Mouse (Mus musculus) CH12.LX (cell line): ENCODE results near the gene Aff1. TPM values are rescaled to one million over a fixed set of nuclear protein-coding genes. Genes with fewer than 3 reads are reported as not detected.

Source experiments
- DNase-seq: peaks from one replicate; pipeline ENCODE4 v3.0.0-alpha.2; 2013; ENCODE audit errors: extremely low read depth
- H3K27ac ChIP-seq: 2 replicates; pipeline ENCODE4 v1.5.1; 2012; ENCODE audit warnings: low read depth, mild to moderate bottlenecking, control low read depth, moderate library complexity; ENCODE audit not compliant: insufficient read depth
- H3K27me3 ChIP-seq: replicated peaks from 2 replicates; pipeline ENCODE3; 2012; ENCODE audit warnings: inconsistent platforms
- H3K36me3 ChIP-seq, 2 experiments: replicated peaks in 1 of 2; 2 replicates each; pipeline versions ENCODE3 to v1.6.1; 2012; ENCODE audit warnings: inconsistent platforms in 1 of 2, low read length in 1 of 2, mild to moderate bottlenecking in 1 of 2, mixed read lengths in 1 of 2, moderate library complexity in 1 of 2; ENCODE audit not compliant: control insufficient read depth in 1 of 2, insufficient read depth in 1 of 2
- H3K4me1 ChIP-seq, 2 experiments: 2 replicates each; pipeline ENCODE4 v1.6.1; 2012; ENCODE audit warnings: inconsistent platforms in 1 of 2, moderate library complexity in 1 of 2; ENCODE audit not compliant: insufficient read depth in 2 of 2, control insufficient read depth in 1 of 2
- H3K4me2 ChIP-seq: 2 replicates; pipeline ENCODE4 v1.6.1; 2012; ENCODE audit warnings: low read depth, mild to moderate bottlenecking, control low read depth; ENCODE audit not compliant: poor library complexity, insufficient read depth, severe bottlenecking
- H3K4me3 ChIP-seq, 3 experiments: fragments of 150-350 bp in 1 of 3; sonication (generic) in 1 of 3; replicated peaks in 1 of 3; 2 replicates each; pipeline versions ENCODE3 to v1.5.1; 2011 to 2012; ENCODE audit warnings: low read depth in 2 of 3, low read length in 2 of 3, mild to moderate bottlenecking in 2 of 3, moderate library complexity in 2 of 3, control low read depth in 1 of 3, improper control_type of control experiment in 1 of 3, inconsistent platforms in 1 of 3, mixed read lengths in 1 of 3; ENCODE audit not compliant: poor library complexity in 1 of 3
- H3K79me2 ChIP-seq: replicated peaks from 2 replicates; pipeline ENCODE4 v1.6.1; 2012; ENCODE audit warnings: mild to moderate bottlenecking, moderate library complexity; ENCODE audit not compliant: control insufficient read depth, poor library complexity, insufficient read depth, severe bottlenecking; ENCODE audit errors: extremely low read depth
- H3K9ac ChIP-seq: 2 replicates; pipeline ENCODE4 v1.6.1; 2012; ENCODE audit warnings: low read depth, mild to moderate bottlenecking, control low read depth, moderate library complexity; ENCODE audit not compliant: insufficient read depth
- H3K9me3 ChIP-seq: replicated peaks from 2 replicates; pipeline ENCODE3; 2012; ENCODE audit warnings: low read length, inconsistent platforms, mixed read lengths
- BHLHE40 ChIP-seq: IDR thresholded peaks from 2 replicates; pipeline ENCODE4 v1.6.1; 2011; ENCODE audit warnings: mild to moderate bottlenecking, low read depth, low read length, improper control_type of control experiment
- CHD2 ChIP-seq: IDR thresholded peaks from 2 replicates; pipeline ENCODE4 v1.6.1; 2011; ENCODE audit warnings: low read length, improper control_type of control experiment
- CTCF ChIP-seq, 2 experiments: IDR thresholded peaks in 1 of 2; conservative IDR thresholded peaks in 1 of 2; 2 replicates each; pipeline ENCODE4 v1.5.1; 2011 to 2012; ENCODE audit warnings: low read depth in 2 of 2, low read length in 2 of 2, improper control_type of control experiment in 1 of 2, inconsistent platforms in 1 of 2, mild to moderate bottlenecking in 1 of 2, moderate library complexity in 1 of 2
- ETS1 ChIP-seq: conservative IDR thresholded peaks from 2 replicates; pipeline ENCODE4 v1.6.1; 2012; ENCODE audit warnings: low read depth, mild to moderate bottlenecking, inconsistent platforms, low read length, improper control_type of control experiment, moderate library complexity
- HCFC1 ChIP-seq: IDR thresholded peaks from 2 replicates; pipeline ENCODE4 v1.6.1; 2012; ENCODE audit warnings: low read depth, mild to moderate bottlenecking, inconsistent platforms, low read length, improper control_type of control experiment
- IRF4 ChIP-seq: IDR thresholded peaks from 2 replicates; pipeline ENCODE4 v1.6.1; 2014; ENCODE audit warnings: low read depth, mild to moderate bottlenecking, inconsistent platforms, low read length, improper control_type of control experiment
- MEF2A ChIP-seq: IDR thresholded peaks from 2 replicates; pipeline ENCODE4 v1.6.1; 2014; ENCODE audit warnings: low read depth, mild to moderate bottlenecking, inconsistent platforms, low read length, improper control_type of control experiment, borderline replicate concordance
- MYC ChIP-seq: IDR thresholded peaks from 2 replicates; pipeline ENCODE4 v1.6.1; 2011; ENCODE audit warnings: low read depth, mild to moderate bottlenecking, improper control_type of control experiment, low read length
- NELFE ChIP-seq: IDR thresholded peaks from 2 replicates; pipeline ENCODE4 v1.6.1; 2011; ENCODE audit warnings: low read depth, low read length, improper control_type of control experiment
- POLR2AphosphoS2 ChIP-seq: IDR thresholded peaks from 2 replicates; pipeline ENCODE4 v1.6.1; 2011; ENCODE audit warnings: low read depth, low read length, improper control_type of control experiment
- RAD21 ChIP-seq: IDR thresholded peaks from 2 replicates; pipeline ENCODE4 v1.6.1; 2011; ENCODE audit warnings: low read depth, mild to moderate bottlenecking, low read length, improper control_type of control experiment, moderate library complexity
- SMC3 ChIP-seq: IDR thresholded peaks from 2 replicates; pipeline ENCODE4 v1.6.1; 2011; ENCODE audit warnings: low read depth, low read length, improper control_type of control experiment
- TCF12 ChIP-seq: IDR thresholded peaks from 2 replicates; pipeline ENCODE4 v1.6.1; 2014; ENCODE audit warnings: low read depth, mild to moderate bottlenecking, inconsistent platforms, low read length, improper control_type of control experiment
- USF1 ChIP-seq: IDR thresholded peaks from 2 replicates; pipeline ENCODE4 v1.6.1; 2014; ENCODE audit warnings: low read depth, mild to moderate bottlenecking, inconsistent platforms, low read length, improper control_type of control experiment
- ZKSCAN1 ChIP-seq: IDR thresholded peaks from 2 replicates; pipeline ENCODE4 v1.6.1; 2012; ENCODE audit warnings: low read depth, inconsistent platforms, low read length, improper control_type of control experiment, borderline replicate concordance
- dilution Hi-C: fragments of 300-500 bp; cut with MboI; formaldehyde crosslinking; loops from 2 replicates; pipeline ENCODE4 v1.14.3; 2020; ENCODE audit warnings: low sequenced_read_pairs; ENCODE audit not compliant: extremely low pct_unique_long_range_greater_than_20kb, extremely low pct_ligation_motif_present
- in situ Hi-C: fragments of 300-500 bp; cut with MboI; formaldehyde crosslinking; loops from 3 replicates; pipeline ENCODE4 v1.14.3; 2019; ENCODE audit warnings: low sequenced_read_pairs, low pct_ligation_motif_present, low pct_unique_long_range_greater_than_20kb, mixed read lengths
- polyA plus RNA-seq: library from polyadenylated mRNA; unstranded; fragments of >175 nt; gene quantifications from 2 replicates; pipeline ENCODE4 v1.2.1, GENCODE M21; 2012; ENCODE audit warnings: low read depth; ENCODE audit not compliant: insufficient read length
- total RNA-seq, 2 experiments: library from RNA; depleted of rRNA; stranded (reverse); fragments of 300-350 nt in 1 of 2; fragments of >200 nt in 1 of 2; gene quantifications; 2 replicates each; pipeline ENCODE4 v1.2.3; 2012 to 2014

The Aff1 gene
- total and polyA plus RNA-seq, 3 experiments, result 13.2 to 38.9 (median 21.8) TPM

- Histone ChIP-seq H3K9ac (no peak overlapping the region), H3K4me1 (peaks cover 0 to 2% of the 10 kb centered on the region in 2 experiments; a peak in 1 of 4 replicates)
- dilution Hi-C loops, result no loop called here
- no peak for TF ChIP-seq BHLHE40
- TF ChIP-seq NELFE, result no peak
- TF ChIP-seq POLR2AphosphoS2, result no peak
- TF ChIP-seq ETS1, result no peak
- TF ChIP-seq TCF12, result no peak
- TF ChIP-seq MEF2A, result no peak
- no peak for TF ChIP-seq IRF4
- TF ChIP-seq RAD21, result no peak
- no peak for TF ChIP-seq USF1
- no peak for TF ChIP-seq CHD2
- TF ChIP-seq, all 38 proteins: peak for 0
- H3K27me3 ChIP-seq, result no peaks in the 10 kb centered on the region
- peaks cover 29% of the 10 kb centered on the region for H3K79me2 ChIP-seq
- H3K4me3 ChIP-seq, result no peak overlapping the region
- in situ Hi-C loops, result no loop called here
- H3K36me3 ChIP-seq, result peaks cover 0 to 2% of the 10 kb centered on the region in 2 experiments
- no peak for DNase-seq
- H3K9me3 ChIP-seq, result no peaks in the 10 kb centered on the region
- H3K4me2 ChIP-seq, result no peak overlapping the region
- H3K27ac ChIP-seq, result no peak overlapping the region
Measured at GRCm38 (mm10) chr5:103690190-103690589, 2.0 kb upstream of the Aff1 start.

GRCm38 (mm10) chr5:103691171-103691570, 1.0 kb upstream of the Aff1 start:
- no peaks in the 10 kb centered on the region for H3K27me3 ChIP-seq
- no peak overlapping the region for H3K4me3 ChIP-seq
- H3K4me1 ChIP-seq, result peaks cover 0 to 8% of the 10 kb centered on the region in 2 experiments; a peak in 1 of 4 replicates
- H3K4me2 ChIP-seq, result no peak overlapping the region
- no peak overlapping the region for H3K9ac ChIP-seq
- no peak overlapping the region for H3K27ac ChIP-seq
- H3K9me3 ChIP-seq, result no peaks in the 10 kb centered on the region
- no peak for DNase-seq
- dilution Hi-C loops, result no loop called here
- H3K79me2 ChIP-seq, result peaks cover 38% of the 10 kb centered on the region
- TF ChIP-seq SMC3 (peak; percentile 40), CTCF (conservative IDR thresholded peaks at IDR 0.05 in 1 of 2, IDR thresholded peaks at IDR 0.05 in 1 of 2; ENCODE audit: low read depth in 2 of 2, low read length in 2 of 2) (peak in 1 of 2 experiments; percentile 54; a peak in 2 of 4 replicates), ZKSCAN1 (no peak), MYC (0 out of 2 replicates have a peak, but pooled peaks have one; percentile 9), RAD21 (peak; percentile 45), HCFC1 (no peak)
- TF ChIP-seq, all 38 proteins: peak for 4
- in situ Hi-C loops, result no loop called here
- peaks cover 0 to 2% of the 10 kb centered on the region in 2 experiments for H3K36me3 ChIP-seq
